Mouse (Mus musculus): ENCODE measurements at regions not wholly inside any gene's neighbourhood (a gene's known extent, or its start where the extent isn't known, plus 50 kb on each side); places are given as distances from the start of the nearest gene placed in this dataset.

DNA sequence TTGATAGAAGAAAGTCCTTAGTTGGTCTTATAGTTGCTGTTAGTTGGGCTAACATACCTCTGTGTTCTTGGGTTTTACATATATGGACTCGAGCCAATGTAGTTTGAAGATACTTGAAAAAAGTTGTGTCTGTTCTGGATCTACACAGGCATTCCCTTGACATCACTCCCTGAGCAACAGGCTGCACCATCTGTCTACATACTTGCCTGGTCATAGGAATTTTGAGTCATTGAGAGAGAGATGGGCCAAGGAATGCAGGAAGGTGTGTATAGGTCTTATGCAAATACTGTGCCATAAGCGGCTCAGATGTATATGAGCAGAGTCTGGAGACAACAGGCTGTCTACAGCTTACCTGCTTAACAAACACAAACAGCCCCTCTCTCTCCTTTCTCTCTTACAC lies 122.9 kb downstream of the Asb1 start:
- no peak for TF ChIP-seq CTCF (IDR thresholded peaks at IDR 0.05; ENCODE audit: insufficient read depth, low read length)
- TF ChIP-seq POLR2A (IDR thresholded peaks at IDR 0.05; ENCODE audit: borderline replicate concordance, extremely low read depth, low read depth, low read length): no peak
